Mouse (Mus musculus) cortical plate, adult 2 months (tissue): ENCODE data around the gene Ppil4.

ENCODE experiments used
- CTCF ChIP-seq: fragments of 200-500 bp; IDR thresholded peaks from 2 replicates; pipeline ENCODE4 v1.5.1; 2011; ENCODE audit warnings: mild to moderate bottlenecking, control low read depth, low read length; ENCODE audit not compliant: insufficient read depth; ENCODE audit errors: extremely low read depth
- POLR2A ChIP-seq: fragments of 200-500 bp; IDR thresholded peaks from 2 replicates; pipeline ENCODE4 v1.6.1; 2011; ENCODE audit warnings: mild to moderate bottlenecking, low read length, control low read depth; ENCODE audit not compliant: insufficient read depth; ENCODE audit errors: extremely low read depth

GRCm38 (mm10) chr10:7843181-7843580 lies 50.5 kb downstream of the Ppil4 start:
- TF ChIP-seq POLR2A (no peak), CTCF (no peak)
